Mouse (Mus musculus) E14TG2a.4 (cell line): ENCODE results near the gene Obp2b.

ENCODE experiments used
- CTCF ChIP-seq: conservative IDR thresholded peaks from 2 replicates; pipeline ENCODE4 v1.5.1; 2014; ENCODE audit warnings: low read length
- POU5F1 ChIP-seq: IDR thresholded peaks from 2 replicates; pipeline ENCODE4 v1.6.1; 2014; ENCODE audit warnings: low read length, borderline replicate concordance

- no peak for TF ChIP-seq CTCF
- TF ChIP-seq POU5F1, result no peak
Measured at GRCm38 (mm10) chr2:25717222-25717621, 19.6 kb upstream of the Obp2b start.
